Mouse (Mus musculus) retina, adult 2 months (tissue): ENCODE measurements at regions not wholly inside any gene's neighbourhood (a gene's known extent, or its start where the extent isn't known, plus 50 kb on each side); places are given as distances from the start of the nearest gene placed in this dataset.

Experiments
- DNase-seq: peaks from one replicate; pipeline ENCODE4 v3.0.0-alpha.2; 2012; ENCODE audit warnings: low read depth, low spot score

DNA sequence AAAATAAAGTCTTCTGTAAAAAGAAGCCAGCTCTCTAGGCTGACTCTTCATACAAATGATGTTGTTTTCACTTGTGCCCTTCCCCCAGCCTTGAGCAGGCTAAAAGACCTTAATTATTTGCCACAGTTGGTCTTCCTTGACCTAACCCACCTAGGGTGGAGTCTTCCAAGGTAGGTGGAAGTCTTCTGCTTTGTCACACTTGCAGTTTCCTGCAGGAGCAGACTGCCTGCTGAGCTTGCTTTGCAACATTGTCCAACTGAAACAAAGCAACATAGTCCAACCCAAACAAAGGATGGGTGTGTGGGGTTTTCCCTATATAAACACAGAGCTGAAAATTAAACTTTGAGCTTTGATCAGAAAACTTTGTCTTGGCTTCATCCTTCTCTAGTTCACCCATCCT lies 53.0 kb upstream of the Ppfia2 start:
- no peak for DNase-seq
